Mouse (Mus musculus): ENCODE measurements around the gene Dock9. TPM values are rescaled to one million over a fixed set of nuclear protein-coding genes. Genes with fewer than 3 reads are reported as not detected.

Gene Dock9
- polyA plus RNA-seq, 1 experiment from 2014 or later = 5.5 TPM

DNA sequence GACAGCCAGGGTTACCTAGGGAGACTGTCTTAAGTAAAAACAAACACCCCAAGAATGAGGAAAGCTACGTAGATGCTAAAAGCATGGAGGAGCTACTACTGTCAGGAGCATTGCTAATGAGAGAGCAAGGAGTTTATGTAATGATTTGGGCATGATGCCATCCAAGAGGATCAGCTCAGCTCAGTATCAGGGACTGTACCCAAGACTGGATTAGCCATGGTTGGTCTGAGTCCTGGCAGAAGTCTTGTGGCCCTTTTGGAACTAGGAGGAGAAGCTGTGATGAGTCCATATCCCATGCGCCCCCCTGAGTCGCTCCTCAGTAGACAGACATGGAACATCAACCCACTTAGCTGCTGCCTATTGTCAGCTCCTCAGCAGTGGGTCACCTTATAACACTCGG lies 301.9 kb downstream of the Dock9 start:
- H3K27me3 ChIP-seq = peaks cover 10% of the 10 kb centered on the region
- no peaks in the 10 kb centered on the region for H3K4me1 ChIP-seq
- 83% methylated on average over 4 of the region's 4 CpGs for WGBS
- H3K27ac ChIP-seq = no peak overlapping the region
- H3K4me2 ChIP-seq = no peak overlapping the region
- no peak for ATAC-seq (ENCODE audit: insufficient number of reproducible peaks, insufficient read depth, low FRiP score, low TSS enrichment, low read depth)
- H3K4me3 ChIP-seq = no peak overlapping the region
- no peaks in the 10 kb centered on the region for H3K9me3 ChIP-seq
- H3K36me3 ChIP-seq = no peaks in the 10 kb centered on the region
- no peak overlapping the region for H3K9ac ChIP-seq

DNA sequence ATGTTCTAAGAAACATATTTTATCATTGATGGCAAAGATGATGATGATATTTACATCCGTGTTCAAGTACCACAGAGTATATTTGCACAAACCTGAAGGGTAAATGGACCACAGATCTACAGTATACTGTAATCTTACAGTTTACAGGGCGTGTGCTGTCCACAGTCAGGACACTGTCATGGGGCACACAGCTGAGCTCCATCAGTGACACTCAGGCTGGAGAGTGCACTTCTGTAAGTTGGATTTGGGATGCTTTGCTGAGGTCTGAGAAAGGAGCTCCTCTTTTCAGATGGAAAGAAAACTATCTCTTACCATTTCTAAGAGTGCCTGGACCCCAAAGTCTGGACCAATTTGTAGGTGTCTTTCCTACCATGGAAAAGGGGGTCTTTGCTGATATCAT lies 302.5 kb downstream of the Dock9 start:
- H3K4me1 ChIP-seq = no peaks in the 10 kb centered on the region
- no peaks in the 10 kb centered on the region for H3K9me3 ChIP-seq
- no peak overlapping the region for H3K4me3 ChIP-seq
- no peak overlapping the region for H3K4me2 ChIP-seq
- no peak overlapping the region for H3K27ac ChIP-seq
- peaks cover 10% of the 10 kb centered on the region for H3K27me3 ChIP-seq
- WGBS = 82% methylated on average over 2 of the region's 2 CpGs
- H3K36me3 ChIP-seq = no peaks in the 10 kb centered on the region
- ATAC-seq (ENCODE audit: insufficient number of reproducible peaks, insufficient read depth, low FRiP score, low TSS enrichment, low read depth) = no peak
- H3K9ac ChIP-seq = no peak overlapping the region

DNA sequence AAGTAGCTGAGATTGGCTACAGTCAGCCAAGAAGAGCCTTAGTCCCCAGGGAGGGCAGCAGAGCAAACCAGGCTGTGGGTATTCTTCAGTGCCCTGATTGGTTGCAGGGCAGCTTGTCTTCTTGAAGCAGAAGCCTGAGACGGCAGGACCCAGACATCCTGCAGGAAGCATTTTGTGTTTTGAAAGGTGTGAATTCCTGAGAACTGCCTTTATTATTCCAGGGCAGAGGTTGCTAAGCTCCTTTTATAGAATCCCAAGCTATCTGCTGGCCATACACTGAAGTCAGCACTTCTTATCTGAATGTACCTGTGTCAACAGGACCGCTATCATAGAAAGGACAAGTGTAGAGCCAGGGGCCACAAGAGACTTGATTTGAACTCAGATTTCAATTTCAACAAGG lies 303.4 kb downstream of the Dock9 start:
- H3K4me3 ChIP-seq = no peak overlapping the region
- no peak for ATAC-seq (ENCODE audit: insufficient number of reproducible peaks, insufficient read depth, low FRiP score, low TSS enrichment, low read depth)
- no peak overlapping the region for H3K4me2 ChIP-seq
- H3K27me3 ChIP-seq = peaks cover 10% of the 10 kb centered on the region
- H3K36me3 ChIP-seq = no peaks in the 10 kb centered on the region
- no peak overlapping the region for H3K27ac ChIP-seq
- no peak overlapping the region for H3K9ac ChIP-seq
- H3K9me3 ChIP-seq = no peaks in the 10 kb centered on the region
- WGBS = 53% methylated on average over 2 of the region's 2 CpGs
- no peaks in the 10 kb centered on the region for H3K4me1 ChIP-seq

DNA sequence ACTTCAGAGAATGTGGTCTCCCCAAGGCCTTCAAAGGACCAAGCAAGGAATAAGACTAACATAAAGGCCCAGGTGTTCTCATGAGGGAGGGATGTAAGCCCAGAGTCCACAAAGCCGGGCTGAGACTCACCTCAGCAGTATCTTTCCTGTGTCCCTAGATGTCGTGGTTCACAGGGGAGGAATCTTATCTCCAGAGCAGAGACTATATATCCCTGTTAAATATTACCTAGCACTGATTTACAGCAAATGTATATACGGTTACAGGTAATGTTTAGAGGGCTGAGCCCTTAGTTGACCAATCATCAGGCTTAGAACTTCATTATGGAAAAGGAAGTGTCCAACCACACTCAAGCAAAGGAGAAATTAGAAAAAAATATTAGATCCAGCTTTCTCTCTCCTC lies 303.9 kb downstream of the Dock9 start:
- no peaks in the 10 kb centered on the region for H3K9me3 ChIP-seq
- H3K9ac ChIP-seq = no peak overlapping the region
- ATAC-seq (ENCODE audit: insufficient number of reproducible peaks, insufficient read depth, low FRiP score, low TSS enrichment, low read depth) = no peak
- H3K27me3 ChIP-seq = peaks cover 10% of the 10 kb centered on the region
- 68% methylated on average over 3 of the region's 3 CpGs for WGBS
- no peak overlapping the region for H3K4me3 ChIP-seq
- no peak overlapping the region for H3K27ac ChIP-seq
- no peaks in the 10 kb centered on the region for H3K4me1 ChIP-seq
- no peak overlapping the region for H3K4me2 ChIP-seq
- H3K36me3 ChIP-seq = no peaks in the 10 kb centered on the region

DNA sequence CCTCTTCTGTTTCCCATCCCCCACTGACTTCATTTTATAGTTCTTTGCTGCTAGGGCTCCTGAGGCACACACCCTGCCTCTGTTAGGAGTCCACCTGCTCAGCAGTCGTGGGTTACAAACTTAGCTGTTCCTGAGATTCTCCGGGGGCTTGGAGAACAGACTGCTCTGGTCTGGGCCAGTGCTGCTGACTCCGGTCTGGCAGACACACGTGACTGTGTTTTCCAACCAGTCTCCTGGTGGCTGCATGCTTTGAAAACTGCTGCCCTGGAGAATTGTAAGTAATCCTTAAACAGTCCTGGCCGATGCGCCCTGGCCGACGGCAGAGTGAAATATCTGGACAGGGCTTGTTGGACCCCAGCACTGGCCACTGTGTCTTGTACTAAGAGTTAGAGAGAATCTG lies 305.3 kb downstream of the Dock9 start:
- H3K4me2 ChIP-seq = no peak overlapping the region
- H3K4me3 ChIP-seq = no peak overlapping the region
- H3K9me3 ChIP-seq = no peaks in the 10 kb centered on the region
- WGBS = 51% methylated on average over 8 of the region's 8 CpGs
- H3K36me3 ChIP-seq = no peaks in the 10 kb centered on the region
- no peak; the same call in 1 of the 2 replicates for ATAC-seq (ENCODE audit: insufficient number of reproducible peaks, insufficient read depth, low FRiP score, low TSS enrichment, low read depth)
- H3K27me3 ChIP-seq = peaks cover 10% of the 10 kb centered on the region
- no peak overlapping the region for H3K27ac ChIP-seq
- H3K4me1 ChIP-seq = no peaks in the 10 kb centered on the region
- H3K9ac ChIP-seq = no peak overlapping the region

Other genes with a start within 250 kb of the Dock9 start
- gene Ubac2, start 80.8 kb upstream of the Dock9 start, polyA plus RNA-seq (2015; fragmentation: Nextera tagmentation; extraction: Ambion mirVana) = 72.9 and 74.9 TPM in 2 replicates
- 0.45 and 0.69 TPM in 2 replicates for gene Gpr18, start 117.9 kb upstream of the Dock9 start, polyA plus RNA-seq (2015; fragmentation: Nextera tagmentation; extraction: Ambion mirVana)
- gene Gpr183, start 167.4 kb upstream of the Dock9 start, polyA plus RNA-seq (2015; fragmentation: Nextera tagmentation; extraction: Ambion mirVana) = 3.2 and 3.8 TPM in 2 replicates
- gene Timm8a2, start 236.8 kb upstream of the Dock9 start, polyA plus RNA-seq (2015; fragmentation: Nextera tagmentation; extraction: Ambion mirVana) = not detected in 2 replicates